Mouse (Mus musculus) lung, postnatal 25 days (tissue): ENCODE results near the gene Sqstm1.
A peak's percentile ranks its signal among the peaks of the same experiment; 100 is the strongest.

Experiments used
- DNase-seq: peaks from one replicate; pipeline ENCODE4 v3.0.0; 2022; ENCODE audit warnings: low spot score

Gene Sqstm1

GRCm38 (mm10) chr11:50230481-50231304, 20.1 kb upstream of the Sqstm1 start:
- DNase-seq, result no peak

GRCm38 (mm10) chr11:50229252-50229910, 18.8 kb upstream of the Sqstm1 start:
- no peak for DNase-seq

- no peak for DNase-seq
These were observed 18.1 kb upstream of the Sqstm1 start for GRCm38 (mm10) chr11:50228772-50229171.

GRCm38 (mm10) chr11:50227736-50228135, 17.1 kb upstream of the Sqstm1 start:
- DNase-seq, result no peak

GRCm38 (mm10) chr11:50227226-50227625, 16.6 kb upstream of the Sqstm1 start:
- no peak for DNase-seq

- no peak for DNase-seq
These were observed 15.8 kb upstream of the Sqstm1 start for GRCm38 (mm10) chr11:50226406-50226805.

- DNase-seq, result no peak
These were observed 15.2 kb upstream of the Sqstm1 start for GRCm38 (mm10) chr11:50225611-50226378.

- peak; percentile 88 for DNase-seq
These were observed 14.3 kb upstream of the Sqstm1 start for GRCm38 (mm10) chr11:50224671-50225530.

- no peak for DNase-seq
These were observed 13.4 kb upstream of the Sqstm1 start for GRCm38 (mm10) chr11:50223783-50224662.

- DNase-seq, result no peak
These were observed 12.1 kb upstream of the Sqstm1 start for GRCm38 (mm10) chr11:50222559-50223276.

- DNase-seq, result no peak
These were observed 9.2 kb upstream of the Sqstm1 start for GRCm38 (mm10) chr11:50219833-50220232.

- no peak for DNase-seq
These were observed 7.2 kb upstream of the Sqstm1 start for GRCm38 (mm10) chr11:50217811-50218210.

GRCm38 (mm10) chr11:50216724-50217366, 6.2 kb upstream of the Sqstm1 start:
- no peak for DNase-seq

- no peak for DNase-seq
These were observed 5.0 kb upstream of the Sqstm1 start for GRCm38 (mm10) chr11:50215633-50216032.

- DNase-seq, result no peak
These were observed 4.0 kb upstream of the Sqstm1 start for GRCm38 (mm10) chr11:50214631-50215030.

- DNase-seq, result peak; percentile 89
These were observed 2.5 kb upstream of the Sqstm1 start for GRCm38 (mm10) chr11:50212848-50213758.

GRCm38 (mm10) chr11:50212060-50212739, 1.6 kb upstream of the Sqstm1 start:
- no peak for DNase-seq
